Mouse (Mus musculus) heart, adult 2 months (tissue): ENCODE measurements around the gene Celf2.

ENCODE experiments used
- CTCF ChIP-seq: fragments of 200-600 bp; IDR thresholded peaks from 2 replicates; pipeline ENCODE4 v1.8.1; 2022; ENCODE audit warnings: antibody characterized with exemption, mild to moderate bottlenecking, moderate library complexity
- EP300 ChIP-seq: fragments of 200-500 bp; IDR thresholded peaks from 2 replicates; pipeline ENCODE4 v1.6.1; 2011; ENCODE audit warnings: low read depth, low read length, control low read depth; ENCODE audit not compliant: insufficient read depth
- POLR2A ChIP-seq: fragments of 200-500 bp; IDR thresholded peaks from 2 replicates; pipeline ENCODE4 v1.6.1; 2011; ENCODE audit warnings: mild to moderate bottlenecking, low read depth, low read length, control low read depth; ENCODE audit not compliant: insufficient read depth

DNA sequence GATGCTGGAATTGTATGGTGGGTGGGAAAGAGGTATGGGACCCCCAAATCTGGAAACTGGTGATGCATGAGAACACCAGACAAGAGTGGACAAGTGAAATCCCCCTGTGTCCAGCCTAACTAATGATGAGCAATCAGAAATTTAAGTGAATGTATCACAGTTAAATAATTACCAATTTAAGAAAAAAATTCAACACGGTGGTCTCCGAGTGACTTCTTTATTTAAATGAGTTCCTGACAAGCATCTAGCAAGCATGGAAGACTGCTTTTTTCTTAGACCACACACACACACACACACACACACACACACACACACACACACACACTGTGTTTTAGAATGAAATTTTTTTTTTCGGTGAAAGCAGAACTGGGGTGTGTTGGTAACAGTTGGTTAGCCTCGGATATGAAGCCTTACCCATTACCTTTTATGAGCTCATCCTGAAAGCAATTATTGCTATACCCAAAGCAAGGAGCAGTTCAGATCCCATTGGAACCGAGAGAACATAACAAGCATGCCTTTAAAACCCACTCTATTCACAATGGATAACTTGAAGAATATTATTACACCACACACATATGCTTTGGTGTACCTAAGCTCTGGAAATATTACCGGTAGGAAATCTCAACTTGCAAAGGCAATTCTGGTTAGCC is 627.0 kb downstream of the Celf2 start:
- TF ChIP-seq CTCF (no peak), POLR2A (no peak), EP300 (no peak)
